Mouse (Mus musculus): ENCODE measurements at regions not wholly inside any gene's neighbourhood (a gene's known extent, or its start where the extent isn't known, plus 50 kb on each side); places are given as distances from the start of the nearest gene placed in this dataset.

DNA sequence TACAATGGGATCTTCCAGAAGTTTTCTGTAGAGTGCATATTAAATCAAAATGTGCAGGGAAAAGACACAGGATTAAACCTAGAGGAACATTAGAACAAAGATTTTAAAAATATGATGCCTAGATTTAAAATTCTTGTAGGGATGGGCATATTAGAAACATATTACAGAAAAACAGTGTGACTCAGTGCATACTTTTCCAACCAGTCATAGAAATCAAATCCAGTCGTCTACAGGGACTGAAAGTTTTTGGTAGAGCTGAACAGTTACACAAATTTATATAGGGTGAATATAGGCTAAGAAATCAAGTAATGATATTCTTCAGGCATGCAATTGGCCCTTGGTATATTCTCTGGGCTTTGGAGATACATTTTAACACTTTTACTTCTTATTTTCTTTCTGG, 845.3 kb upstream of the Rgs18 start:
- no peak for DNase-seq

GRCm38 (mm10) chr1:145614326-145614725, 839.1 kb upstream of the Rgs18 start:
- no peak for DNase-seq

- DNase-seq, result no peak
These were observed 821.7 kb upstream of the Rgs18 start for GRCm38 (mm10) chr1:145596983-145597382.

DNA sequence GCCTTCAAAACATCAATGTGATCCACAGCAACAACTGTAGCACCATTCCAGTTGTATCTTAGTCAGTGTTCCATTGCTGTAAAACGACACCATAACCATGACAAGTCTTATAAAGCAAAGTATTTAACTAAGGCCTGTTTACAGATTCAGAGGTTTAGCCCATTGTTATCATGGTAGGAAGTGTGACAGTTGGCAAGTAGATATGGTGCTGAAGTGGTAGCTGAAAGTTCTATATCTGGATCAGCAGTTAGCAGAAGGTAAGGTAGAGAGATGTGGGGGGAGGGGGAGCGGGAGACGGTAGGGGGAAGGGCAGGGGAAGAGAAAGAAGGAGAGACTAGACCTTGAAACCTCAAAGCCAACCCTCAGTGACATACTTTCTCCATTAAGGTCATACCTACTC, 804.2 kb upstream of the Rgs18 start:
- DNase-seq, result no peak

DNA sequence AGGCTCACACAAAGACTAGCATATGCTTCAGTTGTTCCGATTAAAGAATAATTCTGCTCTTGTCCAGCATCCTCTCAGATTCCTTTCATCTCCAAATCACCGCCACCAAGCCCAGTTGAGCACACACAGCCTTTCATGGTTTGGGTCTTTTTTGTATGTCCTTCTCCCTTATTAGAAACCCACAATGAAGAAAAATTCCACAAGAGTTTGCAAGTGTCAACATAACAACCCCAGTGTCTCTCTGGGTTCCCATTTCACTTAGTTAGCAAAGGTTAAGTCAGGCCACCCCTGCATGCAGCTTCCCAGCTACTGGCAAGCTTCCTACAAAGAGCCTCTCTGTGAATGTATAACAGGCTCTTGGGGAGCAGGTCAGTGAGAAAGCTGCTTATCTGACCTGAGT, 794.8 kb upstream of the Rgs18 start:
- peak; percentile 72 for DNase-seq

DNA sequence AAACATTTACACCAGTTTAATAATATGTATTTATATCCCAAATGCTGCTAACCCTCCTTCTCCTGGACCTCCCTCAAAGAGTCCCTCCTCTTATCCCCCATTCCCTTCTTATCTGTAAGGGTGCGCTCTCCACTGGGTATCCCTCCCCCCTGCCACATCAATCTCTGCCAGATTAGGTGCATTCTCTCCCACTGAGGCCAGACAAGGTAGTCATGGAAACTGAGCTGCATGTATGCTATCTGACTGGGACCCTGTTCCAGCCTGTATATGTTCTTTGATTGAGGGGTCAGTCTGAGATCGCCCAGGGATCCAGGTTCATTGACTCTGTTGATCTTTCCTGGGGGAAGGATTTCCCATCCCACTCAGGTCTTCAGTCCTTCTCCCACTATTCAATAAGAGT, 786.1 kb upstream of the Rgs18 start:
- DNase-seq, result no peak

Data from kidney, adult 9 months (tissue).